Mouse (Mus musculus): Measurements from ENCODE around the gene Prl2c5. TPM values are rescaled to one million over a fixed set of nuclear protein-coding genes. Genes with fewer than 3 reads are reported as not detected.

Prl2c5 gene
- polyA plus RNA-seq, 1 experiment from 2014 or later: not detected

Other genes starting within 250 kb of the Prl2c5 start
- not detected in 2 replicates for gene Prl2c2, start 177.3 kb upstream of the Prl2c5 start, polyA plus RNA-seq (2014; fragmentation: Nextera tagmentation; extraction: Ambion mirVana)
- gene Gpr137b, start 211.3 kb downstream of the Prl2c5 start, polyA plus RNA-seq (2014; fragmentation: Nextera tagmentation; extraction: Ambion mirVana): 27.5 and 28.5 TPM in 2 replicates